Mouse (Mus musculus): ENCODE results near the gene Tubb3. TPM values are rescaled to one million over a fixed set of nuclear protein-coding genes. Genes with fewer than 3 reads are reported as not detected.
"Not testable (repeated sequence)": the region's sequence is repeated elsewhere in the genome, so short reads cannot be mapped to it uniquely, and the experiment has no call there.

Tubb3 gene
- polyA plus RNA-seq, 1 experiment from 2014 or later = 5.0 TPM

DNA sequence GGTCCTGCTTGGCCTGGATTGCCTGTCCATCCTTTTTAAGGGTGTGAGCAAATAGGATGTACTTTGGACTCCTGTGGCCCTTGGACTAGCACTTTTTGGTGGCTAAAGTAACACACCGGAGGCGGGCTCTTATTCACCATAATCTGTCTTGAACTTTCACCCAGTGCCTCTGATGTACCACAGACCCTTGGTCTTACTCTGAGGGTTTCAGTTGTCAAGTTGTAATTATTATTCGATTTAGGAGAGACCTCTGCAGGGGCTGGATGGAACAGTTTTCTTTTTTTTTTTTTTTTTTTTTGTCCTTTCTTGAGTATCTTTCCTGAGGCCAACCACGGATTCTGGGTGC lies 32.3 kb downstream of the Tubb3 start:
- ATAC-seq (ENCODE audit: insufficient number of reproducible peaks, low FRiP score, low TSS enrichment, low read depth) = no peak
- H3K4me1 ChIP-seq = peaks cover 12% of the 10 kb centered on the region

DNA sequence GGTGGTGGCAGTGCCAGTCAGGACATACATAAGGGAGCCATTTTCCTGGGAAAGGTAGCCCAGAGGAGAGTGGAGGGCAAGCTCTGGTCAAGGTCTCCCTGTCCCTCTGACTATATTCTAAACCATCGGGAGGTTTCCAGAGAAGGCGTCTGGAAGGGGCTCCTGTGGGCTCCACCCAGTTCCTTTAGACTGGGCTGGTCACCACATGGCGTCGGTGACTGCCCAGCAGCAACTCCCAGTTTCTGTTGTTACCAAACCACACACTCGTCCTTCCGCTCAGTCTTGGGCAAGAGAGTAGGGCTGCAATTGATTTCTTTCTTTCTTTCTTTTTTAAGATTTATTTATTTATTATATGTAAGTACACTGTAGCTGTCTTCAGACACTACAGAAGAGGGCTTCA lies 32.9 kb downstream of the Tubb3 start:
- peaks cover 12% of the 10 kb centered on the region for H3K4me1 ChIP-seq
- peak overlapping the region; percentile 72; the same call in 1 of the 2 replicates for H3K4me2 ChIP-seq
- 83% methylated on average over 6 of the region's 6 CpGs for WGBS
- H3K9me3 ChIP-seq = no peaks in the 10 kb centered on the region
- H3K9ac ChIP-seq = no peak overlapping the region
- no peak for ATAC-seq (ENCODE audit: insufficient number of reproducible peaks, low FRiP score, low TSS enrichment, low read depth)
- H3K4me3 ChIP-seq = no peak overlapping the region
- H3K27me3 ChIP-seq = no peaks in the 10 kb centered on the region
- H3K27ac ChIP-seq = no peak overlapping the region
- H3K36me3 ChIP-seq = 0 out of 2 replicates have a peak, but pooled peaks cover 5% of the 10 kb centered on the region

More for the DNA sequence above, 32.3 kb downstream of the Tubb3 start:
- H3K4me2 ChIP-seq = peak overlapping the region; percentile 72
- no peaks in the 10 kb centered on the region for H3K27me3 ChIP-seq
- WGBS = 18% methylated on average over 4 of the region's 4 CpGs
- no peaks in the 10 kb centered on the region for H3K36me3 ChIP-seq
- peak overlapping the region; percentile 84 for H3K9ac ChIP-seq
- peak overlapping the region; percentile 83; the same call in 1 of the 2 replicates for H3K27ac ChIP-seq
- peak overlapping the region; percentile 69 for H3K4me3 ChIP-seq
- H3K9me3 ChIP-seq = no peaks in the 10 kb centered on the region

DNA sequence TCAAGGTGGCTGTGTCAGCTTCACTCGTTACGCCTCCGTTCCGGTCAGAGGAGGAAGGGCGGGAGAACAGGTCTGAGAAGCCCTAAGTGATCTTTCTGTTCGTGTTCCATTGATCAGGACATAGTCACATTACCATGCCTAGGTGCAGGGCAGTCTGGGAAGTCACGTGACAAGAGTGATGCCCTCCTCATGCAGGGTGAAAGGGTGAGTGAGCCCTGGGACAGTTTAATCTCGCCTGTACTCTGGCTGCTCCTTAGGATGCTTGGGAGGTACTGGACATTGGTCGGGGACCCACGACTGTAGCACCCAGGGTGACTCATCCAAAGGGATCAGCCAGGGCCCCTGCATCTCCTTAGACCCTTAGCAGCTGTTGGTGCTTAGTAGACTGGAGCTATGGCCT lies 34.8 kb downstream of the Tubb3 start:
- Histone ChIP-seq H3K36me3 (0 out of 2 replicates have a peak, but pooled peaks cover 14% of the 10 kb centered on the region), H3K27me3 (no peaks in the 10 kb centered on the region), H3K4me1 (peaks cover 12% of the 10 kb centered on the region), H3K27ac (no peak overlapping the region), H3K4me2 (no peak overlapping the region), H3K9ac (no peak overlapping the region), H3K9me3 (no peaks in the 10 kb centered on the region), H3K4me3 (no peak overlapping the region)
- 90% methylated on average over 10 of the region's 10 CpGs for WGBS
- ATAC-seq (ENCODE audit: insufficient number of reproducible peaks, low FRiP score, low TSS enrichment, low read depth) = no peak

DNA sequence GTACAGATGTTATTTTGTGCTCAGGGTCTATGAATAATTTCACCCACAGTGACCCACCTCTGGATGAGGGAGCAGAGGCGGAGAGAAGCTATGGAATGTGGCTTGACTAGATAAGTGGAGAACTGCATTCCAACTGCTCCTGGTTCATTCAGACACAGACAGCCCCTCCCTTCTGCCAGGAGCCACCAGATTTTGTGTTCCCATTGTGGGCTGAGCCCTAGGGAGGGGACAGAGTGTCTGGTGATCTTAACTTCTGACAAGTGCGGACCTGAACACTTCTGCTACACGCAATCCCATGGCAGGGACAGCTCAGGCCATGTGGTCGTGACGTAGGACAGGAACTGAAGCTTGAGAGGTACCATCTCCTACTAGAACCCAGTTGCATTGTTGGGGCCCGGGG lies 35.6 kb downstream of the Tubb3 start:
- peaks cover 12% of the 10 kb centered on the region for H3K4me1 ChIP-seq
- WGBS = 76% methylated on average over 6 of the region's 6 CpGs
- H3K27ac ChIP-seq = peak overlapping the region; percentile 51; the same call in 1 of the 2 replicates
- no peak overlapping the region for H3K4me2 ChIP-seq
- no peak; the same call in 1 of the 2 replicates for ATAC-seq (ENCODE audit: insufficient number of reproducible peaks, low FRiP score, low TSS enrichment, low read depth)
- H3K4me3 ChIP-seq = no peak overlapping the region
- no peak overlapping the region for H3K9ac ChIP-seq
- H3K36me3 ChIP-seq = peaks cover 22% of the 10 kb centered on the region; the same call in 1 of the 2 replicates
- H3K9me3 ChIP-seq = no peaks in the 10 kb centered on the region
- no peaks in the 10 kb centered on the region for H3K27me3 ChIP-seq

DNA sequence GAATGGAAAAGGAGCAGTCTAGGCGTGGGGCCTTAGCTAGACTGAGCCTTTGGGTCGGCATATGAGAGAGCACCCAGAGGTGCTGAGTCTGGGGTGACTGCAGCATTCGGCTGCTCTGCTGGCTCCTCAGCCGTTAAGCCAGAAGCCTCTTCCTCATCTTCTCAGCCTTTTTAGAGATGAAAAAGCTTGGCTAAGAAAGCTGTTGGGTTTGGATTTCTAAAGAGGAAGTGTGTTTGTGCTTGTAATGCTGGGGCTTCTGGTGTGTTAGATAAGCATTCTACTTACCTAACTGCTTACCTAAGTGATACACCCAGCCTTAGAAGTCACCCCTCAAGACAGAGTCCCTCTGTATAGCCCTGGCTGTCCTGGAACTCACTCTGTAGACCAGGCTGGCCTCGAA lies 39.6 kb downstream of the Tubb3 start:
- Histone ChIP-seq H3K4me2 (no peak overlapping the region), H3K27me3 (no peaks in the 10 kb centered on the region), H3K9me3 (no peaks in the 10 kb centered on the region), H3K36me3 (peaks cover 59% of the 10 kb centered on the region), H3K4me3 (no peak overlapping the region), H3K4me1 (no peaks in the 10 kb centered on the region), H3K9ac (no peak overlapping the region), H3K27ac (no peak overlapping the region)
- no peak for ATAC-seq (ENCODE audit: insufficient number of reproducible peaks, low FRiP score, low TSS enrichment, low read depth)
- 89% methylated on average over 5 of the region's 5 CpGs for WGBS

DNA sequence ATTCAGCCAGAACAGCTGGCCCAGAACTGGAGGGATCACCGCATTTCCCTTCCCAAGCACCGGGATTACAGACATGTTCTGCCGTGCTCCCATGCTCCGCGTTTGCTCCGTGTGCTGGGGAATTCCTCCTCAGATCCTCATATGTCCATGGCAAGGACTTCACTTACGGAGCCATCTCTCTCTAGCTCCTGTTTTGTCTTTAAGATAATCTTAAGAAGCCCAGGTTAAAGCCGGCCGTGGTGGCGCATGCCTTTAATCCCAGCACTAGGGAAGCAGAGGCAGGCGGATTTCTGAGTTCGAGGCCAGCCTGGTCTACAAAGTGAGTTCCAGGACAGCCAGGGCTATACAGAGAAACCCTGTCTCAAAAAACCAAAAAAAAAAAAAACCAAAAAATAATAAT lies 40.5 kb downstream of the Tubb3 start:
- not testable (repeated sequence) for H3K27me3 ChIP-seq; H3K9me3 ChIP-seq; H3K4me1 ChIP-seq; ATAC-seq (ENCODE audit: insufficient number of reproducible peaks, low FRiP score, low TSS enrichment, low read depth); H3K9ac ChIP-seq; H3K27ac ChIP-seq; H3K4me3 ChIP-seq; H3K4me2 ChIP-seq
- H3K36me3 ChIP-seq = peaks cover 67% of the 10 kb centered on the region
- 95% methylated on average over 12 of the region's 12 CpGs for WGBS

DNA sequence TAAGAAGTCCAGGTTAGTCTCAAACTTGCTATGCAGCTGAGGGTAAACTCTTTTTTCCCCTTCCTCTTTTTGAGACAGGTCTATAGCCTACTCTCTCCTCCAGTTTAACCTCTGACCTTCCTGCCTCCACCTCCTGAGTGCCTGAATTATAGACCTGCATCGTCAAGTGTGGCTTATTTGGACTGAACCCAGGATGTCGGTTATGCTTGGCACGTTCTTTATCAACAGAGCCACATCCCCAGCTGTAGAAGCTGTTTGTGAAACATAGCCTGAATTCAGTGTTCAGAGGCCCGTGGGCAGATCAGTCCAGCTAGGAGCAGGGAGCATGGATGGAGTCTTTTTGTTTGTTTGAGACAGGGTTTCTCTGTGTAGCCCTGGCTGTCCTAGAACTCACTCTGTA lies 40.9 kb downstream of the Tubb3 start:
- Histone ChIP-seq H3K4me1 (no peaks in the 10 kb centered on the region), H3K4me3 (no peak overlapping the region), H3K4me2 (no peak overlapping the region), H3K27ac (no peak overlapping the region), H3K9me3 (no peaks in the 10 kb centered on the region), H3K9ac (no peak overlapping the region), H3K27me3 (no peaks in the 10 kb centered on the region), H3K36me3 (peaks cover 71% of the 10 kb centered on the region)
- WGBS = 82% methylated on average over 4 of the region's 4 CpGs
- ATAC-seq (ENCODE audit: insufficient number of reproducible peaks, low FRiP score, low TSS enrichment, low read depth) = no peak

DNA sequence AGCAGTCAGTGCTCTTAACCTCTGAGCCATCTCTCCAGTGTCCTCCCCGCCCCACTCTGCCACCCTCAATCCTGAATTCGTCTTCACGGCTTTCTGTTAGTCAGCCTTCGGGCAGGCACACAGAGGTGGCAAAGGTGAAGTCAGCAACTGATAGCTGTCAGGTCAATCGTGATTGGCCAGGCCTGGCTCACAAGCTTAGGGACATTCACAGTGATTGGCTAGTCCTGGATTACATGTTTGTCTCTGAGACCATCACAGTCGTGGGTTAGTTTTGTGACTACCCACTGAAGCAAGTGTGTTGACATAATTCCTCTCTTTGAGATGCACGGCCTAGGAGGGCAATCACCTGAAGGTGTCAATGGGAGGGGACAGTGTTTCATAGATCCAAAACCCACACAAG lies 42.1 kb downstream of the Tubb3 start:
- 75% methylated on average over 7 of the region's 7 CpGs for WGBS
- H3K9me3 ChIP-seq = no peaks in the 10 kb centered on the region

DNA sequence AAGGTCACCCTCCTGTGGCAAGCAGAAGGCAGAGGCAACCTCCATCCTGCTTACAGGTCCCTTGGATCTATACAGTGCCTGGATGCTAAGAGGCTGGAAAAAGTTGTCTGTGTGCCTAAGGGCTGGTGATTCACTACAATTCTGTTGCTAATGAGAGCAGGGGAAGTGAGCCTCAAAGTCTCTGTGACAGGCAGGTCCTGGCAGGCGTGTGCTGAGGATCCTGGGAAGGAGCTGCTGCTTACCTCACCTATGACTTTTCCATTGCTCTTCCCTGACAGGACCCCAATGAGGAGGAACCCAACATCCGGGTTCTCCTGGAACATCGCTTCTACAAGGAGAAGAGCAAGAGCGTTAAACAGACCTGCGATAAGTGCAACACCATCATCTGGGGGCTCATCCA lies 42.7 kb downstream of the Tubb3 start:
- no peaks in the 10 kb centered on the region for H3K4me1 ChIP-seq
- no peak overlapping the region for H3K4me3 ChIP-seq
- ATAC-seq (ENCODE audit: insufficient number of reproducible peaks, low FRiP score, low TSS enrichment, low read depth) = no peak
- no peak overlapping the region for H3K4me2 ChIP-seq
- peaks cover 85% of the 10 kb centered on the region for H3K36me3 ChIP-seq
- no peaks in the 10 kb centered on the region for H3K9me3 ChIP-seq
- 75% methylated on average over 5 of the region's 5 CpGs for whole genome bisulfite sequencing
- no peak overlapping the region for H3K9ac ChIP-seq
- H3K27ac ChIP-seq = no peak overlapping the region
- no peaks in the 10 kb centered on the region for H3K27me3 ChIP-seq

More for the DNA sequence above, 42.1 kb downstream of the Tubb3 start:
- Histone ChIP-seq H3K27me3 (no peaks in the 10 kb centered on the region), H3K4me2 (no peak overlapping the region), H3K9ac (no peak overlapping the region), H3K36me3 (peaks cover 82% of the 10 kb centered on the region), H3K27ac (no peak overlapping the region), H3K4me1 (no peaks in the 10 kb centered on the region), H3K4me3 (no peak overlapping the region)
- no peak for ATAC-seq (ENCODE audit: insufficient number of reproducible peaks, low FRiP score, low TSS enrichment, low read depth)

DNA sequence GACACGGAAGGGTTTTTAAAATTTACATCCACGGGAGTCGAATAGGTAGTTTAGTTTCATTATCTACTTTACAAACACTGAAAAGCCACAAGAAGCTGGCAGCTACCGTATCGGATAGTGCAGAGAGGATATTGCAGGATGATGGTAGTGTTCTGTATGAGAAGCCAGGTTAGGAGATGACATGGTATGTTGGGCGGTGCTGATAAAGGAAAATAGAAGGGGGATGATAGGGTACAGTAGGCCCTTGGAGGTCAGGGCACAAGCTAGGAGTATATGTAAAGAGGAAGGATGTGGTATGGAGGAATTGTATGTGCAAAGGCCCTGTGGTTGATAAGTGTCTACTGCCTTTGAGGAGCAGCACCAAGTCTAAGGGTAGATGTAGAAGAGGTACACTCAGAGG lies 43.3 kb downstream of the Tubb3 start:
- H3K27ac ChIP-seq = no peak overlapping the region
- H3K9ac ChIP-seq = no peak overlapping the region
- ATAC-seq (ENCODE audit: insufficient number of reproducible peaks, low FRiP score, low TSS enrichment, low read depth) = no peak
- no peaks in the 10 kb centered on the region for H3K4me1 ChIP-seq
- no peaks in the 10 kb centered on the region for H3K27me3 ChIP-seq
- H3K36me3 ChIP-seq = peaks cover 86% of the 10 kb centered on the region
- no peak overlapping the region for H3K4me3 ChIP-seq
- H3K9me3 ChIP-seq = no peaks in the 10 kb centered on the region
- H3K4me2 ChIP-seq = no peak overlapping the region
- 91% methylated on average over 6 of the region's 6 CpGs for WGBS

DNA sequence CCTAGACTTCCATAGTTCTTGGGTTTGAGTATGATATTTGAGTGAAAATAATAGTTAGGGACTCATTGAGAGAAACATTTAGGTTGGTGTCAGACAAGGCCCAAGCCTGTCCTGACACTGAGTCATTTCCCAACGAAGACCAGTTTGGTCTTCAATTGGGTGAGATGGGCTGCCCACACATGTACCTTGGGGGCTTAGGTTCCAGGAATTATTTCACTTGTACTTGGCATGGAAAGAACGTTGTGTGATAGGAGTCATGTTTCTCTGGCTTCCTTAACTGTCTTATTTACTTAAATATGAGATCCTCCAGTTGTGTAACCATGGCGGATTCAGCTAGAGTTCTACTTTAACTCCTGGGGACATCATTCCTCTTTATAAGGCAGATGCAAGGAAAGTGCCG lies 52.4 kb downstream of the Tubb3 start:
- Histone ChIP-seq H3K9ac (no peak overlapping the region), H3K27me3 (no peaks in the 10 kb centered on the region), H3K9me3 (no peaks in the 10 kb centered on the region), H3K4me2 (no peak overlapping the region), H3K4me3 (no peak overlapping the region), H3K27ac (no peak overlapping the region), H3K4me1 (no peaks in the 10 kb centered on the region), H3K36me3 (peaks cover 53% of the 10 kb centered on the region)
- 87% methylated on average over 4 of the region's 4 CpGs for WGBS
- no peak for ATAC-seq (ENCODE audit: insufficient number of reproducible peaks, low FRiP score, low TSS enrichment, low read depth)

DNA sequence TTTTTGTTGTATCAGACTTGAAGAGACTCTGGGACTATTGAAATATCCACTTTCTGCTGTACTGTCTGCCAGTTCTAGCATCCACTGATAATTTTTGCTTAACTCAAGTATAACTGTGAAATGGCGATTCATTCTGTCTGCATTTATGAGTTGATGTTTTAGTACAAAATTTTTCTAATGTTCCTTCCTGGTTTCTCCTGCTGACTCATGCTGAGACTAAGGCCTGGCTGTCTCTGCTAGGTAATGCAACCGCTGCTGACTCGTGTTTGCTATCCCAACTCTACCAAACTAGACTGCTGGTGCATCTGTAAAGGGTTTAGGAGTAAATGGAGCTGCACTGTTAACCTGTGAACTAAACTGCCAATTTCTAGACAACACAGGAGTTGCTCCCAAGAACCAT lies 56.3 kb downstream of the Tubb3 start:
- WGBS = 69% methylated on average over 3 of the region's 3 CpGs

More for the DNA sequence above, 56.3 kb downstream of the Tubb3 start:
- no peaks in the 10 kb centered on the region for H3K9me3 ChIP-seq
- H3K4me3 ChIP-seq = no peak overlapping the region
- no peaks in the 10 kb centered on the region for H3K27me3 ChIP-seq
- no peaks in the 10 kb centered on the region for H3K4me1 ChIP-seq
- H3K9ac ChIP-seq = no peak overlapping the region
- no peak overlapping the region for H3K27ac ChIP-seq
- peaks cover 18% of the 10 kb centered on the region for H3K36me3 ChIP-seq
- no peak overlapping the region for H3K4me2 ChIP-seq
- ATAC-seq (ENCODE audit: insufficient number of reproducible peaks, low FRiP score, low TSS enrichment, low read depth) = no peak
